13 mouse cellular contexts compared by ENCODE assay signal in genomic region chr10:75695078-75695477, GRCm38 (mm10).
"Had no signal": no experiment of that assay in that cellular context is flagged by ENCODE, and none has a peak within 500 bp of the region (broad histone marks: within the 10 kb centered on the region; RNA-seq: fewer than 3 reads in every experiment).

No protein-coding gene starts in this region.

- H3K9ac ChIP-seq: kidney, embryonic 15.5 days; limb, embryonic 13.5 days; lung, embryonic 15.5 days; midbrain, embryonic 13.5 days had no signal

- H3K4me3 ChIP-seq: kidney, embryonic 15.5 days; limb, embryonic 13.5 days; lung, embryonic 15.5 days; megakaryocyte, embryonic 14.5 days; midbrain, embryonic 13.5 days had no signal

- H3K9me3 ChIP-seq: kidney, embryonic 15.5 days; limb, embryonic 13.5 days; lung, embryonic 15.5 days; megakaryocyte, embryonic 14.5 days; midbrain, embryonic 13.5 days had no signal

- H3K27me3 ChIP-seq: kidney, embryonic 15.5 days; limb, embryonic 13.5 days; lung, embryonic 15.5 days; midbrain, embryonic 13.5 days had no signal

- H3K4me1 ChIP-seq: limb, embryonic 13.5 days; lung, embryonic 15.5 days; midbrain, embryonic 13.5 days had no signal

- H3K27ac ChIP-seq: limb, embryonic 13.5 days; lung, embryonic 15.5 days; macrophage; midbrain, embryonic 13.5 days had no signal

- ATAC-seq: intestine, embryonic 16.5 days; midbrain, embryonic 13.5 days had no signal

- DNase-seq: kidney, adult 2 months; kidney, postnatal 14 days; left cerebral cortex, postnatal 4 days; right cerebral cortex, postnatal 25 days; thymus, adult 18-20 months; thymus, postnatal 14 days had no signal

- H3K4me2 ChIP-seq: kidney, embryonic 15.5 days; limb, embryonic 13.5 days; lung, embryonic 15.5 days; midbrain, embryonic 13.5 days had no signal
